Mouse (Mus musculus): ENCODE results near the gene Prkcz. TPM values are rescaled to one million over a fixed set of nuclear protein-coding genes. Genes with fewer than 3 reads are reported as not detected.

The Prkcz gene
- polyA plus RNA-seq, 1 experiment from 2014 or later: 12.4 TPM

- WGBS: 56% methylated on average over 4 of the region's 4 CpGs
- H3K27ac ChIP-seq (replicated peaks): peak overlapping the region; percentile 41
Observed at GRCm38 (mm10) chr4:155301965-155302364, 59.2 kb downstream of the Prkcz start.

GRCm38 (mm10) chr4:155301098-155301447 is 60.1 kb downstream of the Prkcz start:
- Histone ChIP-seq H3K36me3 (replicated peaks) (no peaks in the 10 kb centered on the region), H3K4me3 (no peak overlapping the region), H3K27ac (replicated peaks) (peak overlapping the region; percentile 37; the same call in 1 of the 2 replicates), H3K9me3 (no peaks in the 10 kb centered on the region), H3K4me1 (peaks cover 28% of the 10 kb centered on the region), H3K27me3 (replicated peaks; ENCODE audit: low read depth, poor library complexity, severe bottlenecking) (no peaks in the 10 kb centered on the region)
- no peak for DNase-seq (ENCODE audit: low spot score)
- 95% methylated on average over 7 of the region's 7 CpGs for WGBS

More at GRCm38 (mm10) chr4:155301965-155302364, 59.2 kb downstream of the Prkcz start:
- no peak overlapping the region for H3K4me3 ChIP-seq
- no peaks in the 10 kb centered on the region for H3K36me3 ChIP-seq (replicated peaks)
- peaks cover 37% of the 10 kb centered on the region for H3K4me1 ChIP-seq
- no peaks in the 10 kb centered on the region for H3K9me3 ChIP-seq
- DNase-seq (ENCODE audit: low spot score): no peak
- H3K27me3 ChIP-seq (replicated peaks; ENCODE audit: low read depth, poor library complexity, severe bottlenecking): peaks cover 3% of the 10 kb centered on the region; the same call in 1 of the 2 replicates

- 80% methylated on average over 21 of the region's 21 CpGs for WGBS
- H3K27ac ChIP-seq (replicated peaks): peak overlapping the region; percentile 37
- no peaks in the 10 kb centered on the region for H3K36me3 ChIP-seq (replicated peaks)
- no peak for DNase-seq (ENCODE audit: low spot score)
- no peaks in the 10 kb centered on the region for H3K27me3 ChIP-seq (replicated peaks; ENCODE audit: low read depth, poor library complexity, severe bottlenecking)
- peaks cover 23% of the 10 kb centered on the region for H3K4me1 ChIP-seq
- H3K9me3 ChIP-seq: no peaks in the 10 kb centered on the region
- H3K4me3 ChIP-seq: no peak overlapping the region
Observed at GRCm38 (mm10) chr4:155300421-155301097, 60.6 kb downstream of the Prkcz start.

GRCm38 (mm10) chr4:155298826-155299225 is 62.3 kb downstream of the Prkcz start:
- H3K9me3 ChIP-seq: no peaks in the 10 kb centered on the region
- peaks cover 15% of the 10 kb centered on the region for H3K4me1 ChIP-seq

GRCm38 (mm10) chr4:155297057-155297456 is 64.1 kb downstream of the Prkcz start:
- Histone ChIP-seq H3K27ac (replicated peaks) (no peak overlapping the region), H3K36me3 (replicated peaks) (no peaks in the 10 kb centered on the region), H3K9me3 (no peaks in the 10 kb centered on the region), H3K4me3 (no peak overlapping the region), H3K4me1 (peaks cover 14% of the 10 kb centered on the region), H3K27me3 (replicated peaks; ENCODE audit: low read depth, poor library complexity, severe bottlenecking) (no peaks in the 10 kb centered on the region)
- WGBS: 52% methylated on average over 2 of the region's 2 CpGs
- peak; percentile 57 for DNase-seq (ENCODE audit: low spot score)

More at GRCm38 (mm10) chr4:155298826-155299225, 62.3 kb downstream of the Prkcz start:
- Histone ChIP-seq H3K4me3 (no peak overlapping the region), H3K27me3 (replicated peaks; ENCODE audit: low read depth, poor library complexity, severe bottlenecking) (no peaks in the 10 kb centered on the region), H3K36me3 (replicated peaks) (no peaks in the 10 kb centered on the region), H3K27ac (replicated peaks) (no peak overlapping the region)
- WGBS: 89% methylated on average over 4 of the region's 4 CpGs
- no peak for DNase-seq (ENCODE audit: low spot score)

GRCm38 (mm10) chr4:155295996-155296395 is 65.2 kb downstream of the Prkcz start:
- Histone ChIP-seq H3K4me3 (no peak overlapping the region), H3K27ac (replicated peaks) (0 out of 2 replicates have a peak overlapping the region, but pooled peaks have one; percentile 46), H3K36me3 (replicated peaks) (no peaks in the 10 kb centered on the region), H3K9me3 (no peaks in the 10 kb centered on the region), H3K4me1 (peaks cover 9% of the 10 kb centered on the region), H3K27me3 (replicated peaks; ENCODE audit: low read depth, poor library complexity, severe bottlenecking) (no peaks in the 10 kb centered on the region)
- DNase-seq (ENCODE audit: low spot score): no peak
- WGBS: 82% methylated on average over 4 of the region's 4 CpGs

- 80% methylated on average over 10 of the region's 10 CpGs for WGBS
- H3K27ac ChIP-seq (replicated peaks): peak overlapping the region; percentile 31; the same call in 1 of the 2 replicates
- DNase-seq (ENCODE audit: low spot score): peak; percentile 43
Observed at GRCm38 (mm10) chr4:155295026-155295590, 66.1 kb downstream of the Prkcz start.

GRCm38 (mm10) chr4:155294381-155294780 is 66.8 kb downstream of the Prkcz start:
- no peak for DNase-seq (ENCODE audit: low spot score)
- 93% methylated on average over 14 of the region's 14 CpGs for WGBS
- Histone ChIP-seq H3K4me3 (no peak overlapping the region), H3K9me3 (no peaks in the 10 kb centered on the region), H3K27me3 (replicated peaks; ENCODE audit: low read depth, poor library complexity, severe bottlenecking) (no peaks in the 10 kb centered on the region), H3K36me3 (replicated peaks) (no peaks in the 10 kb centered on the region), H3K4me1 (no peaks in the 10 kb centered on the region), H3K27ac (replicated peaks) (no peak overlapping the region; the same call in 1 of the 2 replicates)

More at GRCm38 (mm10) chr4:155295026-155295590, 66.1 kb downstream of the Prkcz start:
- no peaks in the 10 kb centered on the region for H3K36me3 ChIP-seq (replicated peaks)
- no peak overlapping the region for H3K4me3 ChIP-seq
- H3K9me3 ChIP-seq: no peaks in the 10 kb centered on the region
- peaks cover 3% of the 10 kb centered on the region for H3K4me1 ChIP-seq
- H3K27me3 ChIP-seq (replicated peaks; ENCODE audit: low read depth, poor library complexity, severe bottlenecking): no peaks in the 10 kb centered on the region

- Histone ChIP-seq H3K4me3 (no peak overlapping the region), H3K9me3 (no peaks in the 10 kb centered on the region), H3K27me3 (replicated peaks; ENCODE audit: low read depth, poor library complexity, severe bottlenecking) (no peaks in the 10 kb centered on the region), H3K4me1 (no peaks in the 10 kb centered on the region), H3K36me3 (replicated peaks) (no peaks in the 10 kb centered on the region), H3K27ac (replicated peaks) (no peak overlapping the region)
- DNase-seq (ENCODE audit: low spot score): no peak
- 89% methylated on average over 10 of the region's 10 CpGs for WGBS
Observed at GRCm38 (mm10) chr4:155292863-155293262, 68.3 kb downstream of the Prkcz start.

GRCm38 (mm10) chr4:155290045-155290444 is 71.1 kb downstream of the Prkcz start:
- Histone ChIP-seq H3K4me3 (no peak overlapping the region), H3K27ac (replicated peaks) (peak overlapping the region; percentile 54; the same call in 1 of the 2 replicates), H3K36me3 (replicated peaks) (no peaks in the 10 kb centered on the region), H3K4me1 (peaks cover 11% of the 10 kb centered on the region), H3K9me3 (no peaks in the 10 kb centered on the region), H3K27me3 (replicated peaks; ENCODE audit: low read depth, poor library complexity, severe bottlenecking) (no peaks in the 10 kb centered on the region)
- DNase-seq (ENCODE audit: low spot score): no peak
- WGBS: 90% methylated on average over 7 of the region's 7 CpGs

GRCm38 (mm10) chr4:155288586-155288985 is 72.6 kb downstream of the Prkcz start:
- Histone ChIP-seq H3K27me3 (replicated peaks; ENCODE audit: low read depth, poor library complexity, severe bottlenecking) (no peaks in the 10 kb centered on the region), H3K4me1 (peaks cover 26% of the 10 kb centered on the region), H3K9me3 (no peaks in the 10 kb centered on the region), H3K27ac (replicated peaks) (peak overlapping the region; percentile 26; the same call in 1 of the 2 replicates), H3K4me3 (no peak overlapping the region), H3K36me3 (replicated peaks) (no peaks in the 10 kb centered on the region)
- 83% methylated on average over 1 of the region's 1 CpGs for WGBS
- DNase-seq (ENCODE audit: low spot score): no peak

GRCm38 (mm10) chr4:155287713-155288112 is 73.4 kb downstream of the Prkcz start:
- H3K9me3 ChIP-seq: no peaks in the 10 kb centered on the region
- DNase-seq (ENCODE audit: low spot score): no peak
- H3K27ac ChIP-seq (replicated peaks): peak overlapping the region; percentile 15; the same call in 1 of the 2 replicates
- H3K4me3 ChIP-seq: no peak overlapping the region
- H3K27me3 ChIP-seq (replicated peaks; ENCODE audit: low read depth, poor library complexity, severe bottlenecking): no peaks in the 10 kb centered on the region
- H3K4me1 ChIP-seq: peaks cover 35% of the 10 kb centered on the region
- WGBS: 92% methylated on average over 11 of the region's 11 CpGs
- H3K36me3 ChIP-seq (replicated peaks): no peaks in the 10 kb centered on the region

GRCm38 (mm10) chr4:155286090-155286489 is 75.1 kb downstream of the Prkcz start:
- 92% methylated on average over 4 of the region's 4 CpGs for WGBS
- no peak overlapping the region for H3K4me3 ChIP-seq
- H3K27me3 ChIP-seq (replicated peaks; ENCODE audit: low read depth, poor library complexity, severe bottlenecking): no peaks in the 10 kb centered on the region
- H3K36me3 ChIP-seq (replicated peaks): no peaks in the 10 kb centered on the region
- no peaks in the 10 kb centered on the region for H3K9me3 ChIP-seq
- no peak for DNase-seq (ENCODE audit: low spot score)
- H3K4me1 ChIP-seq: peaks cover 51% of the 10 kb centered on the region
- no peak overlapping the region for H3K27ac ChIP-seq (replicated peaks)
